Mouse (Mus musculus): ENCODE measurements around the gene Cops7b. TPM values are rescaled to one million over a fixed set of nuclear protein-coding genes. Genes with fewer than 3 reads are reported as not detected.

The Cops7b gene
- polyA plus RNA-seq, 1 experiment = 18.4 TPM

GRCm38 (mm10) chr1:86551877-86552276, 30.8 kb upstream of the Cops7b start:
- 0 out of 2 replicates have a peak, but pooled peaks cover 1% of the 10 kb centered on the region for H3K36me3 ChIP-seq (ENCODE audit: control insufficient read depth, insufficient read depth, low read length)
- no peak overlapping the region for H3K27ac ChIP-seq (ENCODE audit: insufficient read depth, low read depth, low read length)
- H3K4me1 ChIP-seq (ENCODE audit: control insufficient read depth, insufficient read depth, insufficient read length, low read length) = peaks cover 3% of the 10 kb centered on the region; the same call in 1 of the 2 replicates
- no peaks in the 10 kb centered on the region for H3K27me3 ChIP-seq (ENCODE audit: control insufficient read depth, insufficient read depth, low read length)
- no peak for TF ChIP-seq POLR2A (IDR thresholded peaks at IDR 0.05; ENCODE audit: low read depth, low read length)
- no peak for TF ChIP-seq CTCF (IDR thresholded peaks at IDR 0.05; ENCODE audit: extremely low read depth, insufficient read length, insufficient replicate concordance, low read depth, low read length)
- WGBS = 47% methylated on average over 2 of the region's 2 CpGs
- no peak overlapping the region for H3K4me3 ChIP-seq (ENCODE audit: low read depth, low read length)

GRCm38 (mm10) chr1:86555665-86556064, 27.0 kb upstream of the Cops7b start:
- Histone ChIP-seq H3K4me1 (ENCODE audit: control insufficient read depth, insufficient read depth, insufficient read length, low read length) (peaks cover 6% of the 10 kb centered on the region; the same call in 1 of the 2 replicates), H3K36me3 (ENCODE audit: control insufficient read depth, insufficient read depth, low read length) (no peaks in the 10 kb centered on the region), H3K4me3 (ENCODE audit: low read depth, low read length) (no peak overlapping the region), H3K27ac (ENCODE audit: insufficient read depth, low read depth, low read length) (no peak overlapping the region), H3K27me3 (ENCODE audit: control insufficient read depth, insufficient read depth, low read length) (no peaks in the 10 kb centered on the region)
- 92% methylated on average over 3 of the region's 3 CpGs for WGBS
- TF ChIP-seq CTCF (IDR thresholded peaks at IDR 0.05; ENCODE audit: extremely low read depth, insufficient read length, insufficient replicate concordance, low read depth, low read length) = no peak
- no peak for TF ChIP-seq POLR2A (IDR thresholded peaks at IDR 0.05; ENCODE audit: low read depth, low read length)

GRCm38 (mm10) chr1:86557872-86558271, 24.8 kb upstream of the Cops7b start:
- no peak for TF ChIP-seq CTCF (IDR thresholded peaks at IDR 0.05; ENCODE audit: extremely low read depth, insufficient read length, insufficient replicate concordance, low read depth, low read length)
- TF ChIP-seq POLR2A (IDR thresholded peaks at IDR 0.05; ENCODE audit: low read depth, low read length) = no peak
- Histone ChIP-seq H3K4me3 (ENCODE audit: low read depth, low read length) (no peak overlapping the region), H3K36me3 (ENCODE audit: control insufficient read depth, insufficient read depth, low read length) (no peaks in the 10 kb centered on the region), H3K27me3 (ENCODE audit: control insufficient read depth, insufficient read depth, low read length) (no peaks in the 10 kb centered on the region), H3K27ac (ENCODE audit: insufficient read depth, low read depth, low read length) (no peak overlapping the region), H3K4me1 (ENCODE audit: control insufficient read depth, insufficient read depth, insufficient read length, low read length) (peaks cover 4% of the 10 kb centered on the region; the same call in 1 of the 2 replicates)
- WGBS = 43% methylated on average over 7 of the region's 7 CpGs

- Histone ChIP-seq H3K4me3 (ENCODE audit: low read depth, low read length) (no peak overlapping the region), H3K36me3 (ENCODE audit: control insufficient read depth, insufficient read depth, low read length) (peaks cover 2% of the 10 kb centered on the region; the same call in 1 of the 2 replicates), H3K27me3 (ENCODE audit: control insufficient read depth, insufficient read depth, low read length) (no peaks in the 10 kb centered on the region), H3K27ac (ENCODE audit: insufficient read depth, low read depth, low read length) (no peak overlapping the region), H3K4me1 (ENCODE audit: control insufficient read depth, insufficient read depth, insufficient read length, low read length) (peaks cover 7% of the 10 kb centered on the region; the same call in 1 of the 2 replicates)
- TF ChIP-seq CTCF (IDR thresholded peaks at IDR 0.05; ENCODE audit: extremely low read depth, insufficient read length, insufficient replicate concordance, low read depth, low read length) (no peak), POLR2A (IDR thresholded peaks at IDR 0.05; ENCODE audit: low read depth, low read length) (no peak)
- WGBS = 88% methylated on average over 3 of the region's 3 CpGs
These were observed 23.5 kb upstream of the Cops7b start for GRCm38 (mm10) chr1:86559232-86559631.

GRCm38 (mm10) chr1:86562663-86563062, 20.0 kb upstream of the Cops7b start:
- Histone ChIP-seq H3K27me3 (ENCODE audit: control insufficient read depth, insufficient read depth, low read length) (no peaks in the 10 kb centered on the region), H3K4me1 (ENCODE audit: control insufficient read depth, insufficient read depth, insufficient read length, low read length) (peaks cover 7% of the 10 kb centered on the region; the same call in 1 of the 2 replicates), H3K36me3 (ENCODE audit: control insufficient read depth, insufficient read depth, low read length) (peaks cover 2% of the 10 kb centered on the region; the same call in 1 of the 2 replicates), H3K27ac (ENCODE audit: insufficient read depth, low read depth, low read length) (0 out of 2 replicates have a peak overlapping the region, but pooled peaks have one; percentile 1), H3K4me3 (ENCODE audit: low read depth, low read length) (no peak overlapping the region)
- WGBS = 30% methylated on average over 2 of the region's 2 CpGs
- TF ChIP-seq CTCF (IDR thresholded peaks at IDR 0.05; ENCODE audit: extremely low read depth, insufficient read length, insufficient replicate concordance, low read depth, low read length) = no peak
- no peak for TF ChIP-seq POLR2A (IDR thresholded peaks at IDR 0.05; ENCODE audit: low read depth, low read length)

GRCm38 (mm10) chr1:86568409-86568808, 14.3 kb upstream of the Cops7b start:
- TF ChIP-seq POLR2A (IDR thresholded peaks at IDR 0.05; ENCODE audit: low read depth, low read length) = no peak
- no peak for TF ChIP-seq CTCF (IDR thresholded peaks at IDR 0.05; ENCODE audit: extremely low read depth, insufficient read length, insufficient replicate concordance, low read depth, low read length)
- H3K4me3 ChIP-seq (ENCODE audit: low read depth, low read length) = no peak overlapping the region
- H3K27me3 ChIP-seq (ENCODE audit: control insufficient read depth, insufficient read depth, low read length) = no peaks in the 10 kb centered on the region
- no peak overlapping the region for H3K27ac ChIP-seq (ENCODE audit: insufficient read depth, low read depth, low read length)
- peaks cover 2% of the 10 kb centered on the region; the same call in 1 of the 2 replicates for H3K36me3 ChIP-seq (ENCODE audit: control insufficient read depth, insufficient read depth, low read length)
- no peaks in the 10 kb centered on the region for H3K4me1 ChIP-seq (ENCODE audit: control insufficient read depth, insufficient read depth, insufficient read length, low read length)
- 51% methylated on average over 2 of the region's 2 CpGs for WGBS

- Histone ChIP-seq H3K4me3 (ENCODE audit: low read depth, low read length) (no peak overlapping the region), H3K27ac (ENCODE audit: insufficient read depth, low read depth, low read length) (no peak overlapping the region), H3K36me3 (ENCODE audit: control insufficient read depth, insufficient read depth, low read length) (no peaks in the 10 kb centered on the region), H3K4me1 (ENCODE audit: control insufficient read depth, insufficient read depth, insufficient read length, low read length) (no peaks in the 10 kb centered on the region), H3K27me3 (ENCODE audit: control insufficient read depth, insufficient read depth, low read length) (no peaks in the 10 kb centered on the region)
- TF ChIP-seq CTCF (IDR thresholded peaks at IDR 0.05; ENCODE audit: extremely low read depth, insufficient read length, insufficient replicate concordance, low read depth, low read length) = no peak
- TF ChIP-seq POLR2A (IDR thresholded peaks at IDR 0.05; ENCODE audit: low read depth, low read length) = no peak
- 97% methylated on average over 2 of the region's 2 CpGs for WGBS
These were observed 13.3 kb upstream of the Cops7b start for GRCm38 (mm10) chr1:86569292-86569860.
